Mouse (Mus musculus) kidney, adult 2 months (tissue): ENCODE measurements around the gene Ino80b.

Experiments used
- CTCF ChIP-seq: fragments of 200-500 bp; conservative IDR thresholded peaks from 2 replicates; pipeline ENCODE4 v1.5.1; 2011; ENCODE audit warnings: low read depth, mild to moderate bottlenecking, control low read depth, low read length, moderate library complexity, mixed read lengths; ENCODE audit not compliant: insufficient read depth, insufficient read length
- POLR2A ChIP-seq: fragments of 200-500 bp; IDR thresholded peaks from one replicate; pipeline ENCODE4 v1.6.1; 2011; ENCODE audit warnings: low read depth, low read length, control low read depth

GRCm38 (mm10) chr6:83124851-83125312, 349 bp downstream of the Ino80b start:
- TF ChIP-seq CTCF (no peak), POLR2A (peak; percentile 26)
